Mouse (Mus musculus): ENCODE data around the gene Olfr591.
"Not testable (repeated sequence)": the region's sequence is repeated elsewhere in the genome, so short reads cannot be mapped to it uniquely, and the experiment has no call there.

Gene Olfr591

GRCm38 (mm10) chr7:103178240-103178639, at the start of gene Olfr591:
Olfr591 (minus strand) TSS chr7:103178340.
- no peak for DNase-seq

- DNase-seq: no peak
Measured at GRCm38 (mm10) chr7:103216696-103217095, 38.6 kb upstream of the Olfr591 start, which contains the start of gene Olfr594. Olfr594 (plus strand) TSS chr7:103216996.

DNA sequence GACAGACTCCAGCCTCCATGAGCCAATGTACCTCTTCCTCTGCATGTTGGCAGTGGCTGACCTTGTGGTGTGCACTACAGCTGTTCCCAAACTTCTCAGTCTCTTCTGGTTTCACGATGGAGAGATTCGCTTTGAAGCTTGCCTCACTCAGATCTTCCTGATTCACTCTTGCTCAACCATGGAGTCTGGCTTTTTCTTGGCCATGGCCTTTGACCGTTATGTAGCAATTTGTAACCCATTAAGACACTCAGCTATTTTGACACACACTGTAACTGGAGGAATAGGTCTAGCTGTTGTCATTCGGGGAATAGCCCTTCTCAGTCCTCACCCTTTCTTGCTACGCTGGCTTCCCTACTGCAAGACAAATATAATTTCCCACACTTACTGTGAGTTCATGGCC, 33.9 kb upstream of the Olfr591 start:
- DNase-seq: not testable (repeated sequence)

- no peak for DNase-seq
Measured at GRCm38 (mm10) chr7:103211562-103211961, 33.4 kb upstream of the Olfr591 start, which contains the start of gene Olfr593. Olfr593 (plus strand) TSS chr7:103211862.

GRCm38 (mm10) chr7:103184503-103184902, 6.4 kb upstream of the Olfr591 start, which contains the start of gene Olfr592:
Olfr592 (plus strand) TSS chr7:103184803.
- DNase-seq: not testable (repeated sequence)

- no peak for DNase-seq
Measured at GRCm38 (mm10) chr7:103169697-103170096, 8.4 kb downstream of the Olfr591 start.

- DNase-seq: no peak
Measured at GRCm38 (mm10) chr7:103156256-103156655, 21.9 kb downstream of the Olfr591 start, which contains the start of gene Olfr589. Olfr589 (minus strand) TSS chr7:103156356.

GRCm38 (mm10) chr7:103140579-103140978, 37.6 kb downstream of the Olfr591 start, which contains the start of gene Olfr588-ps1:
Olfr588-ps1 (plus strand) TSS chr7:103140879.
- no peak for DNase-seq

- DNase-seq: no peak
Measured at GRCm38 (mm10) chr7:103125538-103125937, 52.6 kb downstream of the Olfr591 start, which contains the start of gene Olfr586. Olfr586 (minus strand) TSS chr7:103125638.

- DNase-seq: no peak
Measured at GRCm38 (mm10) chr7:103119406-103119805, 58.7 kb downstream of the Olfr591 start.

All from kidney, postnatal 25 days (tissue).